Comparison of ENCODE assay signal across 8 mouse cellular contexts in the genomic region with DNA sequence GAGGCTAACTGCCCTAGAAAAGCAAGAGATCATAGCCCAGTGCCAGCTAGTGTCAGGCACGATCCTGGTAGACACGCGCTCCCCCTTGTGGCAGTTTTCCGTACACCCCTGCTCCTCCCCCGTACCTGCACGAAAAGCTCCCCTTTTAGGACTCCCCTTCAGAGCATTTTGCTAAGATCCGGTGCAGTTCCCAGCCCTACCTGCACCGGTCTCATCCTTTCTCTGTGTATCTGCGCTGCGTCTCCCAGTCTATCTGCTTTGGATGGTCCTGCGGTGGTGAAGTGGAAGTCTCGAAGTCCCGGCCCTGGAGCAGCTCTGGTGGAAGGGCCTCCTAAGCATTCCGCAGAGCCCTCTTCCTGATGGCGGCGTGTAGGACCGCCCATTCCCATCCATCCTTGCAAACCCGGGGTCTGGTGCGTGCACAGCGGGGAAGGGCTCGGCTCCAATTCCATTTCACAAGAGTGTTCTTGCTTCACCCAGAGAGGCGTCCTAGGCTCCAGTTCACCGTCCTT. TPM values are rescaled to one million over a fixed set of nuclear protein-coding genes. Genes with fewer than 3 reads are reported as not detected.
DNase-seq lines count a peak whose midpoint lies in the region; ATAC-seq and TF ChIP-seq lines count a peak whose summit lies in the region.

A gene (minus strand): TSS at position 383 of the 512 bp plus-strand sequence.

- under 1% methylated on average over 23 of the region's 23 CpGs for WGBS in forebrain, embryonic 12.5 days
- under 1% methylated on average over 23 of the region's 23 CpGs for WGBS in heart, postnatal 0 days
- WGBS in liver, embryonic 16.5 days (ENCODE audit: insufficient replicate concordance): under 1% methylated on average over 23 of the region's 23 CpGs
- under 1% methylated on average over 23 of the region's 23 CpGs for WGBS in neural tube, embryonic 14.5 days

- H3K36me3 ChIP-seq in CH12.LX (replicated peaks in 1 of 2; ENCODE audit: control insufficient read depth in 1 of 2, insufficient read depth in 1 of 2, low read length in 1 of 2): no peaks in the 10 kb centered on the region
- no peaks in the 10 kb centered on the region for H3K36me3 ChIP-seq in forebrain, embryonic 12.5 days (replicated peaks)
- H3K36me3 ChIP-seq in heart, postnatal 0 days (replicated peaks; ENCODE audit: control insufficient read depth, insufficient read depth, low read length): no peaks in the 10 kb centered on the region
- no peaks in the 10 kb centered on the region for H3K36me3 ChIP-seq in liver, embryonic 16.5 days (ENCODE audit: control insufficient read depth, insufficient read depth)
- H3K36me3 ChIP-seq in neural tube, embryonic 14.5 days (ENCODE audit: control insufficient read depth, insufficient read depth, low read length): no peaks in the 10 kb centered on the region

- in situ Hi-C loops in CH12.LX (cut with MboI; ENCODE audit: low pct_ligation_motif_present, low pct_unique_long_range_greater_than_20kb, low sequenced_read_pairs): loop anchor here (5.0 to 10.0 kb wide), 4 partner anchors 45 to 317 kb away; a partner anchor contains a TSS

- H3K27me3 ChIP-seq in CH12.LX (replicated peaks): peaks cover 25% of the 10 kb centered on the region
- no peaks in the 10 kb centered on the region for H3K27me3 ChIP-seq in forebrain, embryonic 12.5 days
- no peaks in the 10 kb centered on the region for H3K27me3 ChIP-seq in heart, postnatal 0 days (ENCODE audit: control insufficient read depth, insufficient read depth, low read length)
- H3K27me3 ChIP-seq in liver, embryonic 16.5 days (ENCODE audit: control insufficient read depth, insufficient read depth, low read depth, low read length): no peaks in the 10 kb centered on the region
- H3K27me3 ChIP-seq in neural tube, embryonic 14.5 days (ENCODE audit: control insufficient read depth, insufficient read depth, low read length): no peaks in the 10 kb centered on the region

- peak within 1 kb of the TSS; percentile 34 to 58 (median 48) for H3K4me3 ChIP-seq in CH12.LX (replicated peaks in 1 of 3; ENCODE audit: low read depth in 2 of 3, low read length in 2 of 3, poor library complexity in 1 of 3)
- H3K4me3 ChIP-seq in forebrain, embryonic 12.5 days (replicated peaks): peak within 1 kb of the TSS; percentile 49
- peak within 1 kb of the TSS; percentile 51 for H3K4me3 ChIP-seq in heart, postnatal 0 days (ENCODE audit: low read depth, low read length)
- peak within 1 kb of the TSS; percentile 63 for H3K4me3 ChIP-seq in liver, embryonic 16.5 days (ENCODE audit: low read depth, low read length)
- peak within 1 kb of the TSS; percentile 44 for H3K4me3 ChIP-seq in neural tube, embryonic 14.5 days (ENCODE audit: low read depth, low read length)

- peak; percentile 90 for TF ChIP-seq RAD21 in CH12.LX (IDR thresholded peaks at IDR 0.05; ENCODE audit: low read depth, low read length)

- H3K4me1 ChIP-seq in CH12.LX (ENCODE audit: control insufficient read depth in 1 of 2, insufficient read depth in 2 of 2): peaks cover 0 to 13% of the 10 kb centered on the region in 2 experiments; a peak in 2 of 4 replicates
- H3K4me1 ChIP-seq in forebrain, embryonic 12.5 days: peaks cover 10% of the 10 kb centered on the region
- no peaks in the 10 kb centered on the region for H3K4me1 ChIP-seq in heart, postnatal 0 days (ENCODE audit: control insufficient read depth, insufficient read depth)
- H3K4me1 ChIP-seq in liver, embryonic 16.5 days (ENCODE audit: control insufficient read depth, low read depth, low read length): peaks cover 10% of the 10 kb centered on the region
- H3K4me1 ChIP-seq in neural tube, embryonic 14.5 days (ENCODE audit: control insufficient read depth, insufficient read depth, low read length): no peaks in the 10 kb centered on the region; the same call in 1 of the 2 replicates

- H3K9ac ChIP-seq in CH12.LX (ENCODE audit: insufficient read depth, low read depth): 0 out of 2 replicates have a peak within 1 kb of the TSS, but pooled peaks have one; percentile 1
- H3K9ac ChIP-seq in forebrain, embryonic 12.5 days: peak within 1 kb of the TSS; percentile 59
- H3K9ac ChIP-seq in heart, postnatal 0 days (replicated peaks; ENCODE audit: low read depth, low read length): peak within 1 kb of the TSS; percentile 45; the same call in 1 of the 2 replicates
- peak within 1 kb of the TSS; percentile 54 for H3K9ac ChIP-seq in liver, embryonic 16.5 days (ENCODE audit: low read depth, low read length)
- H3K9ac ChIP-seq in neural tube, embryonic 14.5 days (replicated peaks; ENCODE audit: low read depth, low read length): peak within 1 kb of the TSS; percentile 58

- ATAC-seq in forebrain, embryonic 12.5 days (ENCODE audit: low FRiP score): peak; percentile 83
- ATAC-seq in heart, postnatal 0 days (ENCODE audit: insufficient read depth, low read depth): peak; percentile 61
- peak; percentile 33 for ATAC-seq in liver, embryonic 16.5 days (ENCODE audit: low read depth)
- ATAC-seq in neural tube, embryonic 14.5 days (ENCODE audit: low read depth): peak; percentile 86

- TF ChIP-seq EP300 in CH12.LX (IDR thresholded peaks at IDR 0.05; ENCODE audit: low read length): no peak
- TF ChIP-seq EP300 in heart, postnatal 0 days (IDR thresholded peaks at IDR 0.05; ENCODE audit: low read depth): no peak

- dilution Hi-C loops in CH12.LX (cut with MboI; ENCODE audit: extremely low pct_ligation_motif_present, extremely low pct_unique_long_range_greater_than_20kb, low sequenced_read_pairs): no loop called here

- TF ChIP-seq POLR2A in CH12.LX (IDR thresholded peaks at IDR 0.05; ENCODE audit: low read depth, low read length): no peak

- H3K9me3 ChIP-seq in CH12.LX (replicated peaks; ENCODE audit: low read length): no peaks in the 10 kb centered on the region
- no peaks in the 10 kb centered on the region for H3K9me3 ChIP-seq in forebrain, embryonic 12.5 days
- H3K9me3 ChIP-seq in heart, postnatal 0 days (replicated peaks; ENCODE audit: control insufficient read depth, low read length): no peaks in the 10 kb centered on the region
- no peaks in the 10 kb centered on the region for H3K9me3 ChIP-seq in liver, embryonic 16.5 days (replicated peaks; ENCODE audit: control insufficient read depth, low read length)
- H3K9me3 ChIP-seq in neural tube, embryonic 14.5 days (ENCODE audit: control insufficient read depth, low read length): no peaks in the 10 kb centered on the region

- TF ChIP-seq CTCF in CH12.LX (conservative IDR thresholded peaks at IDR 0.05 in 1 of 2, IDR thresholded peaks at IDR 0.05 in 1 of 2; ENCODE audit: low read depth in 2 of 2, low read length in 2 of 2): peak; percentile 87 to 94
- peak; percentile 79 for TF ChIP-seq CTCF in heart, postnatal 0 days (IDR thresholded peaks at IDR 0.05; ENCODE audit: low read depth)

- peak; percentile 73 for DNase-seq in CH12.LX (ENCODE audit: extremely low read depth)
- DNase-seq in c-Kit-positive CD71-positive TER-119-negative erythroid progenitor cells, embryonic 14.5 days (ENCODE audit: low read depth): peak; percentile 61
- DNase-seq in heart, postnatal 0 days (ENCODE audit: low spot score): peak; percentile 75
- peak; percentile 90 for DNase-seq in kidney, postnatal 4 days
- peak; percentile 90 for DNase-seq in testis, postnatal 10 days (ENCODE audit: low spot score)

- H3K79me2 ChIP-seq in CH12.LX (replicated peaks; ENCODE audit: control insufficient read depth, extremely low read depth, insufficient read depth, poor library complexity, severe bottlenecking): peaks cover 6% of the 10 kb centered on the region; the same call in 1 of the 2 replicates

- H3K27ac ChIP-seq in CH12.LX (ENCODE audit: insufficient read depth, low read depth): no peak within 1 kb of the TSS
- peak within 1 kb of the TSS; percentile 62 for H3K27ac ChIP-seq in forebrain, embryonic 12.5 days
- no peak within 1 kb of the TSS for H3K27ac ChIP-seq in heart, postnatal 0 days (ENCODE audit: low read depth)
- H3K27ac ChIP-seq in liver, embryonic 16.5 days (ENCODE audit: low read length): 0 out of 2 replicates have a peak within 1 kb of the TSS, but pooled peaks have one; percentile 12
- peak within 1 kb of the TSS; percentile 80 for H3K27ac ChIP-seq in neural tube, embryonic 14.5 days (ENCODE audit: low read depth, low read length)

- peak within 1 kb of the TSS; percentile 55 for H3K4me2 ChIP-seq in CH12.LX (ENCODE audit: insufficient read depth, low read depth, poor library complexity, severe bottlenecking)
- H3K4me2 ChIP-seq in forebrain, embryonic 12.5 days: peak within 1 kb of the TSS; percentile 62
- H3K4me2 ChIP-seq in heart, postnatal 0 days (ENCODE audit: low read depth, low read length): peak within 1 kb of the TSS; percentile 71
- H3K4me2 ChIP-seq in liver, embryonic 16.5 days (ENCODE audit: low read depth, low read length): peak within 1 kb of the TSS; percentile 70
- peak within 1 kb of the TSS; percentile 63 for H3K4me2 ChIP-seq in neural tube, embryonic 14.5 days (ENCODE audit: low read depth, low read length)

TF ChIP-seq in CH12.LX, 34 proteins besides CTCF, POLR2A, EP300 and RAD21 (continues in another document):
- no peak for TF ChIP-seq MAFK (IDR thresholded peaks at IDR 0.05; ENCODE audit: insufficient replicate concordance, low read length)
- no peak for TF ChIP-seq JUN (IDR thresholded peaks at IDR 0.05; ENCODE audit: insufficient read depth, low read depth, low read length)
- no peak for TF ChIP-seq PAX5 (IDR thresholded peaks at IDR 0.05; ENCODE audit: low read length)
- no peak for TF ChIP-seq RCOR1 (conservative IDR thresholded peaks at IDR 0.05; ENCODE audit: low read depth, low read length)
- TF ChIP-seq POLR2AphosphoS2 (IDR thresholded peaks at IDR 0.05; ENCODE audit: low read depth, low read length): no peak
- TF ChIP-seq USF2 (conservative IDR thresholded peaks at IDR 0.05; ENCODE audit: low read depth, low read length): no peak
- 0 out of 2 replicates have a peak, but pooled peaks have one; percentile 32 for TF ChIP-seq MAX (IDR thresholded peaks at IDR 0.05; ENCODE audit: low read length)
- TF ChIP-seq UBTF (IDR thresholded peaks at IDR 0.05; ENCODE audit: low read depth, low read length): no peak
- TF ChIP-seq ZKSCAN1 (IDR thresholded peaks at IDR 0.05; ENCODE audit: borderline replicate concordance, low read depth, low read length): no peak
- TF ChIP-seq USF1 (IDR thresholded peaks at IDR 0.05; ENCODE audit: low read depth, low read length): no peak
- no peak for TF ChIP-seq TCF12 (IDR thresholded peaks at IDR 0.05; ENCODE audit: low read depth, low read length)
- no peak for TF ChIP-seq NRF1 (IDR thresholded peaks at IDR 0.05; ENCODE audit: low read depth, low read length)

RNA-seq across cellular contexts. Expression of the gene that starts here (rescaled TPM):
- total RNA-seq in CH12.LX (2012; rRNA removed): not detected in 2 replicates
- not detected in 2 replicates for total RNA-seq in CH12.LX (2014; rRNA removed)
- polyA plus RNA-seq in CH12.LX (2012; ENCODE audit: insufficient read length, low read depth): 0.63 and 0.67 TPM in 2 replicates
- 6.7 and 7.0 TPM in 2 replicates for polyA plus RNA-seq in forebrain, embryonic 12.5 days (2016; fragmentation: Nextera tagmentation; extraction: Ambion mirVana)
- not detected in 2 replicates for total RNA-seq in heart, postnatal 0 days (2014; rRNA removed; ENCODE audit: low replicate concordance)
- 1.3 and 1.7 TPM in 2 replicates for polyA plus RNA-seq in heart, postnatal 0 days (2015; fragmentation: Nextera tagmentation; extraction: Ambion mirVana)
- 3.9 and 4.0 TPM in 2 replicates for polyA plus RNA-seq in liver, embryonic 16.5 days (2015; fragmentation: Nextera tagmentation; extraction: Ambion mirVana)
- 14.2 and 27.6 TPM in 2 replicates for polyA plus RNA-seq in neural tube, embryonic 14.5 days (2014; fragmentation: Nextera tagmentation; extraction: Ambion mirVana)

Comparison
In these comparisons a context has a peak if more than half of its experiments do, and no peak if none do; other contexts are left out.
1. Peak in DNase-seq, H3K4me3 ChIP-seq, H3K9ac ChIP-seq and H3K4me2 ChIP-seq in CH12.LX; RNA of the gene not detected or under 1 TPM.
2. H3K27ac ChIP-seq: peak in forebrain, embryonic 12.5 days (single experiment), liver, embryonic 16.5 days (single experiment) and neural tube, embryonic 14.5 days (single experiment); none in CH12.LX (single experiment) and heart, postnatal 0 days (single experiment).
3. H3K9ac ChIP-seq: peak in every context shown above with its lines; median percentile 59 in forebrain, embryonic 12.5 days; 58 in neural tube, embryonic 14.5 days; 54 in liver, embryonic 16.5 days; 45 in heart, postnatal 0 days; 1 in CH12.LX.
4. ATAC-seq: peak in every context shown above with its lines; median percentile 86 in neural tube, embryonic 14.5 days; 83 in forebrain, embryonic 12.5 days; 61 in heart, postnatal 0 days; 33 in liver, embryonic 16.5 days.
5. Peak in every context shown above with its lines, with median percentiles within 50 percentile points of each other: DNase-seq, H3K4me2 ChIP-seq and H3K4me3 ChIP-seq.